Mouse (Mus musculus) neural tube, embryonic 13.5 days (tissue): ENCODE data around the gene Mmp9. TPM values are rescaled to one million over a fixed set of nuclear protein-coding genes. Genes with fewer than 3 reads are reported as not detected.

Experiments
- ATAC-seq: fragments of 200-750 bp; cut with Nextera tagmentation; 2 replicates; pipeline ENCODE4 v1.8.0; 2017; ENCODE audit warnings: low read depth, mild to moderate bottlenecking, moderate TSS enrichment, moderate library complexity
- H3K27ac ChIP-seq: fragments of 300-500 bp; sonication (generic); replicated peaks from 2 replicates; pipeline ENCODE4 v1.5.1; 2015; ENCODE audit warnings: moderate library complexity, mild to moderate bottlenecking, inconsistent platforms
- H3K27me3 ChIP-seq: fragments of 300-500 bp; sonication (generic); 2 replicates; pipeline ENCODE4 v1.6.1; 2015; ENCODE audit warnings: mild to moderate bottlenecking, inconsistent platforms
- H3K36me3 ChIP-seq: fragments of 300-500 bp; sonication (generic); 2 replicates; pipeline ENCODE4 v1.6.1; 2015; ENCODE audit warnings: mild to moderate bottlenecking, inconsistent platforms
- H3K4me1 ChIP-seq: fragments of 300-500 bp; sonication (generic); replicated peaks from 2 replicates; pipeline ENCODE4 v1.6.1; 2015; ENCODE audit warnings: inconsistent platforms
- H3K4me2 ChIP-seq: fragments of 300-500 bp; sonication (generic); 2 replicates; pipeline ENCODE4 v1.6.1; 2015; ENCODE audit warnings: inconsistent platforms, mild to moderate bottlenecking, moderate library complexity
- H3K4me3 ChIP-seq: fragments of 300-500 bp; sonication (generic); 2 replicates; pipeline ENCODE4 v1.5.1; 2015; ENCODE audit warnings: mild to moderate bottlenecking, inconsistent platforms
- H3K9ac ChIP-seq: fragments of 300-500 bp; sonication (generic); 2 replicates; pipeline ENCODE4 v1.6.1; 2015; ENCODE audit warnings: moderate library complexity, mild to moderate bottlenecking, inconsistent platforms
- H3K9me3 ChIP-seq: fragments of 300-500 bp; sonication (generic); 2 replicates; pipeline ENCODE4 v1.6.1; 2016; ENCODE audit warnings: inconsistent platforms
- WGBS: fragments of 180-500 bp; shearing (Covaris S2); methylation state at CpG from one replicate; pipeline ENCODE4 v1.1.7; 2015; 5-methylcytosine and 5-hydroxymethylcytosine counted together
- polyA plus RNA-seq: library from polyadenylated mRNA; unstranded; fragments of >200 nt; fragmentation: Nextera tagmentation; extraction: Ambion mirVana; gene quantifications from 2 replicates; pipeline ENCODE4 v1.2.1, GENCODE M21; 2015

The Mmp9 gene
- polyA plus RNA-seq, 1 experiment from 2014 or later: 17.1 TPM

GRCm38 (mm10) chr2:164975611-164976010, 35.0 kb downstream of the Mmp9 start:
- no peak overlapping the region for H3K9ac ChIP-seq
- no peak overlapping the region for H3K4me3 ChIP-seq
- peaks cover 12% of the 10 kb centered on the region; the same call in 1 of the 2 replicates for H3K36me3 ChIP-seq
- H3K27me3 ChIP-seq: peaks cover 51% of the 10 kb centered on the region
- H3K9me3 ChIP-seq: no peaks in the 10 kb centered on the region
- peaks cover 31% of the 10 kb centered on the region for H3K4me1 ChIP-seq
- no peak overlapping the region for H3K4me2 ChIP-seq
- no peak overlapping the region for H3K27ac ChIP-seq
- no peak for ATAC-seq
- WGBS: 71% methylated on average over 6 of the region's 6 CpGs

GRCm38 (mm10) chr2:164979749-164980148, 39.2 kb downstream of the Mmp9 start:
- ATAC-seq: no peak
- H3K4me1 ChIP-seq: peaks cover 17% of the 10 kb centered on the region
- H3K9ac ChIP-seq: no peak overlapping the region
- no peaks in the 10 kb centered on the region for H3K9me3 ChIP-seq
- H3K4me2 ChIP-seq: no peak overlapping the region
- no peak overlapping the region for H3K4me3 ChIP-seq
- WGBS: 22% methylated on average over 7 of the region's 7 CpGs
- H3K27ac ChIP-seq: no peak overlapping the region
- peaks cover 23% of the 10 kb centered on the region; the same call in 1 of the 2 replicates for H3K27me3 ChIP-seq
- H3K36me3 ChIP-seq: peaks cover 24% of the 10 kb centered on the region; the same call in 1 of the 2 replicates

- H3K27me3 ChIP-seq: peaks cover 3% of the 10 kb centered on the region
- no peak overlapping the region for H3K4me3 ChIP-seq
- no peaks in the 10 kb centered on the region for H3K9me3 ChIP-seq
- H3K36me3 ChIP-seq: peaks cover 31% of the 10 kb centered on the region; the same call in 1 of the 2 replicates
- H3K9ac ChIP-seq: no peak overlapping the region
- H3K27ac ChIP-seq: no peak overlapping the region
- no peaks in the 10 kb centered on the region; the same call in 1 of the 2 replicates for H3K4me1 ChIP-seq
- ATAC-seq: no peak
- 76% methylated on average over 6 of the region's 6 CpGs for WGBS
- H3K4me2 ChIP-seq: no peak overlapping the region
Measured at GRCm38 (mm10) chr2:164985962-164986361, 45.4 kb downstream of the Mmp9 start.

- Histone ChIP-seq H3K4me2 (no peak overlapping the region), H3K4me3 (no peak overlapping the region), H3K4me1 (no peaks in the 10 kb centered on the region; the same call in 1 of the 2 replicates), H3K9ac (no peak overlapping the region), H3K9me3 (no peaks in the 10 kb centered on the region), H3K36me3 (peaks cover 31% of the 10 kb centered on the region; the same call in 1 of the 2 replicates), H3K27ac (no peak overlapping the region), H3K27me3 (peaks cover 3% of the 10 kb centered on the region)
- ATAC-seq: no peak
- 85% methylated on average over 14 of the region's 14 CpGs for WGBS
Measured at GRCm38 (mm10) chr2:164986371-164987027, 45.9 kb downstream of the Mmp9 start.

- WGBS: 71% methylated on average over 13 of the region's 13 CpGs
Measured at GRCm38 (mm10) chr2:164988777-164989176, 48.2 kb downstream of the Mmp9 start.

GRCm38 (mm10) chr2:164991111-164991510, 50.5 kb downstream of the Mmp9 start:
- no peak overlapping the region for H3K4me3 ChIP-seq
- peaks cover 7% of the 10 kb centered on the region; the same call in 1 of the 2 replicates for H3K4me1 ChIP-seq
- WGBS: 79% methylated on average over 3 of the region's 3 CpGs
- H3K9ac ChIP-seq: no peak overlapping the region
- H3K4me2 ChIP-seq: no peak overlapping the region
- H3K27me3 ChIP-seq: 0 out of 2 replicates have a peak, but pooled peaks cover 8% of the 10 kb centered on the region
- H3K36me3 ChIP-seq: peaks cover 23% of the 10 kb centered on the region
- no peak overlapping the region for H3K27ac ChIP-seq
- H3K9me3 ChIP-seq: no peaks in the 10 kb centered on the region
- ATAC-seq: no peak

More at GRCm38 (mm10) chr2:164988777-164989176, 48.2 kb downstream of the Mmp9 start:
- Histone ChIP-seq H3K4me2 (no peak overlapping the region), H3K27me3 (no peaks in the 10 kb centered on the region; the same call in 1 of the 2 replicates), H3K27ac (no peak overlapping the region), H3K4me3 (no peak overlapping the region), H3K4me1 (no peaks in the 10 kb centered on the region; the same call in 1 of the 2 replicates), H3K9ac (no peak overlapping the region), H3K36me3 (peaks cover 23% of the 10 kb centered on the region), H3K9me3 (no peaks in the 10 kb centered on the region)
- ATAC-seq: no peak

- H3K4me2 ChIP-seq: no peak overlapping the region
- no peak overlapping the region for H3K9ac ChIP-seq
- no peak overlapping the region for H3K27ac ChIP-seq
- H3K4me3 ChIP-seq: no peak overlapping the region
- H3K36me3 ChIP-seq: peaks cover 16% of the 10 kb centered on the region
- 39% methylated on average over 10 of the region's 10 CpGs for WGBS
- ATAC-seq: no peak
- H3K27me3 ChIP-seq: peaks cover 11% of the 10 kb centered on the region
- no peaks in the 10 kb centered on the region for H3K9me3 ChIP-seq
- peaks cover 8% of the 10 kb centered on the region; the same call in 1 of the 2 replicates for H3K4me1 ChIP-seq
Measured at GRCm38 (mm10) chr2:164991808-164992207, 51.2 kb downstream of the Mmp9 start.

GRCm38 (mm10) chr2:164994156-164994555, 53.6 kb downstream of the Mmp9 start:
- WGBS: 91% methylated on average over 11 of the region's 11 CpGs

GRCm38 (mm10) chr2:164994659-164995428, 54.3 kb downstream of the Mmp9 start:
- WGBS: 58% methylated on average over 21 of the region's 21 CpGs
- Histone ChIP-seq H3K4me2 (no peak overlapping the region), H3K4me1 (peaks cover 29% of the 10 kb centered on the region), H3K4me3 (no peak overlapping the region), H3K9me3 (no peaks in the 10 kb centered on the region), H3K9ac (no peak overlapping the region), H3K36me3 (peaks cover 25% of the 10 kb centered on the region), H3K27ac (no peak overlapping the region), H3K27me3 (peaks cover 42% of the 10 kb centered on the region)
- no peak for ATAC-seq

More at GRCm38 (mm10) chr2:164994156-164994555, 53.6 kb downstream of the Mmp9 start:
- no peak overlapping the region for H3K4me3 ChIP-seq
- no peak for ATAC-seq
- H3K4me1 ChIP-seq: peaks cover 29% of the 10 kb centered on the region
- H3K27ac ChIP-seq: no peak overlapping the region
- no peak overlapping the region for H3K4me2 ChIP-seq
- no peak overlapping the region for H3K9ac ChIP-seq
- peaks cover 18% of the 10 kb centered on the region for H3K36me3 ChIP-seq
- no peaks in the 10 kb centered on the region for H3K9me3 ChIP-seq
- peaks cover 35% of the 10 kb centered on the region for H3K27me3 ChIP-seq

- WGBS: 74% methylated on average over 11 of the region's 11 CpGs
- Histone ChIP-seq H3K27ac (no peak overlapping the region), H3K4me3 (no peak overlapping the region), H3K36me3 (peaks cover 36% of the 10 kb centered on the region), H3K9me3 (no peaks in the 10 kb centered on the region), H3K4me2 (no peak overlapping the region), H3K4me1 (peaks cover 29% of the 10 kb centered on the region), H3K9ac (no peak overlapping the region), H3K27me3 (peaks cover 52% of the 10 kb centered on the region)
- no peak for ATAC-seq
Measured at GRCm38 (mm10) chr2:164995976-164996375, 55.4 kb downstream of the Mmp9 start.

GRCm38 (mm10) chr2:164996848-164997720, 56.5 kb downstream of the Mmp9 start:
- H3K27ac ChIP-seq: no peak overlapping the region
- H3K4me2 ChIP-seq: peak overlapping the region; percentile 54
- H3K4me3 ChIP-seq: peak overlapping the region; percentile 28
- H3K4me1 ChIP-seq: peaks cover 29% of the 10 kb centered on the region
- no peaks in the 10 kb centered on the region for H3K9me3 ChIP-seq
- WGBS: 9% methylated on average over 49 of the region's 49 CpGs
- no peak for ATAC-seq
- H3K27me3 ChIP-seq: peaks cover 55% of the 10 kb centered on the region
- peak overlapping the region; percentile 61 for H3K9ac ChIP-seq
- peaks cover 47% of the 10 kb centered on the region for H3K36me3 ChIP-seq
